Mouse (Mus musculus): Measurements from ENCODE around the gene Mei1.

The Mei1 gene

GRCm38 (mm10) chr15:82069898-82070297 lies at the start of gene Mei1:
Gene Mei1, plus strand, starts transcription at chr15:82069996.
- DNase-seq (ENCODE audit: low read depth, low spot score) = no peak

GRCm38 (mm10) chr15:82022535-82023088 lies 47.2 kb upstream of the Mei1 start:
- no peak for DNase-seq (ENCODE audit: low read depth, low spot score)

- DNase-seq (ENCODE audit: low read depth, low spot score) = no peak
Measured at GRCm38 (mm10) chr15:82023965-82024635, 45.7 kb upstream of the Mei1 start.

GRCm38 (mm10) chr15:82027276-82027675 lies 42.5 kb upstream of the Mei1 start:
- DNase-seq (ENCODE audit: low read depth, low spot score) = no peak

- peak; percentile 21 for DNase-seq (ENCODE audit: low read depth, low spot score)
Measured at GRCm38 (mm10) chr15:82027726-82028125, 42.1 kb upstream of the Mei1 start.

- DNase-seq (ENCODE audit: low read depth, low spot score) = no peak
Measured at GRCm38 (mm10) chr15:82032386-82032785, 37.4 kb upstream of the Mei1 start.

- no peak for DNase-seq (ENCODE audit: low read depth, low spot score)
Measured at GRCm38 (mm10) chr15:82033762-82034161, 36.0 kb upstream of the Mei1 start, which contains the start of gene Desi1. Gene Desi1, minus strand, starts transcription at chr15:82033862.

GRCm38 (mm10) chr15:82035904-82036689 lies 33.7 kb upstream of the Mei1 start:
- no peak for DNase-seq (ENCODE audit: low read depth, low spot score)

- DNase-seq (ENCODE audit: low read depth, low spot score) = no peak
Measured at GRCm38 (mm10) chr15:82040650-82041049, 29.1 kb upstream of the Mei1 start.

- no peak for DNase-seq (ENCODE audit: low read depth, low spot score)
Measured at GRCm38 (mm10) chr15:82044166-82044784, 25.5 kb upstream of the Mei1 start.

GRCm38 (mm10) chr15:82046246-82046891 lies 23.4 kb upstream of the Mei1 start:
- no peak for DNase-seq (ENCODE audit: low read depth, low spot score)

- DNase-seq (ENCODE audit: low read depth, low spot score) = peak; percentile 73
Measured at GRCm38 (mm10) chr15:82047080-82047883, 22.5 kb upstream of the Mei1 start, which contains the start of gene Snu13. Gene Snu13, minus strand, starts transcription at chr15:82047598.

- no peak for DNase-seq (ENCODE audit: low read depth, low spot score)
Measured at GRCm38 (mm10) chr15:82052544-82052943, 17.3 kb upstream of the Mei1 start.

- no peak for DNase-seq (ENCODE audit: low read depth, low spot score)
Measured at GRCm38 (mm10) chr15:82058719-82059201, 11.0 kb upstream of the Mei1 start, which contains the start of gene 4930407I10Rik. Gene 4930407I10Rik, plus strand, starts transcription at chr15:82059151.

- DNase-seq (ENCODE audit: low read depth, low spot score) = no peak
Measured at GRCm38 (mm10) chr15:82063909-82064308, 5.9 kb upstream of the Mei1 start.

GRCm38 (mm10) chr15:82065511-82065910 lies 4.3 kb upstream of the Mei1 start:
- peak; percentile 59 for DNase-seq (ENCODE audit: low read depth, low spot score)

- no peak for DNase-seq (ENCODE audit: low read depth, low spot score)
Measured at GRCm38 (mm10) chr15:82071816-82072469, 2.1 kb downstream of the Mei1 start.

- DNase-seq (ENCODE audit: low read depth, low spot score) = no peak
Measured at GRCm38 (mm10) chr15:82073490-82073889, 3.7 kb downstream of the Mei1 start.

GRCm38 (mm10) chr15:82079883-82080282 lies 10.1 kb downstream of the Mei1 start:
- no peak for DNase-seq (ENCODE audit: low read depth, low spot score)

GRCm38 (mm10) chr15:82081161-82081560 lies 11.4 kb downstream of the Mei1 start:
- DNase-seq (ENCODE audit: low read depth, low spot score) = peak; percentile 32
